Mouse (Mus musculus) intestine, embryonic 14.5 days (tissue): ENCODE results near the gene Gm45021. TPM values are rescaled to one million over a fixed set of nuclear protein-coding genes. Genes with fewer than 3 reads are reported as not detected.
A peak's percentile ranks its signal among the peaks of the same experiment; 100 is the strongest.

Experiments
- ATAC-seq: fragments of 200-750 bp; cut with Nextera tagmentation; replicated peaks from 2 replicates; pipeline ENCODE4 v1.8.0; 2017; ENCODE audit warnings: low read depth, moderate number of reproducible peaks, moderate TSS enrichment, moderate library complexity; ENCODE audit not compliant: low FRiP score, low TSS enrichment
- DNase-seq: peaks from one replicate; pipeline ENCODE4 v3.0.0-alpha.2; 2018; ENCODE audit warnings: low spot score
- H3K27ac ChIP-seq: fragments of 300-500 bp; sonication (generic); 2 replicates; pipeline ENCODE4 v1.5.1; 2014; ENCODE audit warnings: low read depth, mild to moderate bottlenecking, control low read depth
- H3K27me3 ChIP-seq: fragments of 300-500 bp; sonication (generic); replicated peaks from 2 replicates; pipeline ENCODE4 v1.6.1; 2014; ENCODE audit warnings: low read length, control low read depth; ENCODE audit not compliant: control insufficient read depth, insufficient read depth
- H3K36me3 ChIP-seq: fragments of 300-500 bp; sonication (generic); 2 replicates; pipeline ENCODE4 v1.6.1; 2014; ENCODE audit warnings: low read length, control low read depth; ENCODE audit not compliant: control insufficient read depth, insufficient read depth
- H3K4me1 ChIP-seq: fragments of 300-500 bp; sonication (generic); replicated peaks from 2 replicates; pipeline ENCODE4 v1.6.1; 2014; ENCODE audit warnings: low read length, control low read depth, mixed read lengths; ENCODE audit not compliant: control insufficient read depth, insufficient read depth
- H3K4me2 ChIP-seq: fragments of 300-500 bp; sonication (generic); 2 replicates; pipeline ENCODE4 v1.6.1; 2014; ENCODE audit warnings: low read length
- H3K4me3 ChIP-seq: fragments of 300-500 bp; sonication (generic); 2 replicates; pipeline ENCODE4 v1.5.1; 2014; ENCODE audit warnings: low read depth, low read length, control low read depth, mixed read lengths
- H3K9ac ChIP-seq: fragments of 300-500 bp; sonication (generic); 2 replicates; pipeline ENCODE4 v1.6.1; 2014; ENCODE audit warnings: mild to moderate bottlenecking, low read length
- H3K9me3 ChIP-seq: fragments of 300-500 bp; sonication (generic); 2 replicates; pipeline ENCODE4 v1.6.1; 2016; ENCODE audit warnings: low read length, control low read depth; ENCODE audit not compliant: control insufficient read depth
- WGBS: fragments of 180-500 bp; shearing (Covaris S2); extraction: QIAGEN DNeasy Blood & Tissue Kit; methylation state at CpG from one replicate; pipeline ENCODE4 v1.1.7; 2014; 5-methylcytosine and 5-hydroxymethylcytosine counted together
- polyA plus RNA-seq: library from polyadenylated mRNA; unstranded; fragments of >200 nt; fragmentation: Nextera tagmentation; extraction: Ambion mirVana; gene quantifications from 2 replicates; pipeline ENCODE4 v1.2.1, GENCODE M21; 2014

Gene Gm45021
- polyA plus RNA-seq, 1 experiment from 2014 or later = not detected

DNA sequence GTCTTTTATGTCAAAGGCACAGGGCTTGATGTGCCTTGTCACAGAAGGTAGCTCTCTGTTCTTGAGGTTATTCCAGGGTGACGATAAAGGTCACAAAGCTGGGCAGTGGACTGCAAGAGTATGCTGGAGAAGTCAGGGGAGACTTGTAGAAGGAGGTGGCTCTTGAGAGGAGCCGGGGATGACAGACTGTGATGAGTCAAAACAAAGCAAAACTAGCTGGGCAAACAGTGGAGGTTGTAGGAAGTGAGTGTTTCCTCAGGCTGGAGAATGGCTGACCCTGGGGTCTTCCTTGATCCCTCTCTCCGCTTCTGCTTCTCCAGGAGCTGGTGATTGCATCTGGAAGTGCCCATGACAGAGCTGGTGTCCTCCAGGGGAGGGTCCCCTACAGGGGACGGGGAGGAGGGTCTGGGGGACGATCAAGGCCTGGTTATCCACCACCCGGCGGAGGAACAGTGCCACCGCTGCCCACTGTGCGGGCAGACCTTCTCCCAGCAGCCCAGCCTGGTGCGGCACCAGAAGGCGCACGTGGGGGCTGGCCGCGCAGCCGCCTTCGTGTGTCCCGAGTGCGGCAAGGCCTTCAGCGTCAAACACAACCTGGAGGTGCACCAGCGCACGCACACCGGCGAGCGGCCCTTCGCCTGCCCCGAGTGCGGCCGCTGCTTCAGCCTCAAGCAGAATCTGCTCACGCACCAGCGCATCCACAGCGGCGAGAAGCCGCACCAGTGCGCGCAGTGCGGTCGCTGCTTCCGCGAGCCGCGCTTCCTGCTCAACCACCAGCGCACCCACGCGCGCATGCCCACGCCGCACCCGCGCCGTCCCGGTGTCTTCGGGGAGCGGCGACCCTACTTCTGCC is 39.6 kb downstream of the Gm45021 start:
- peak overlapping the region; percentile 48 for H3K9ac ChIP-seq
- no peak overlapping the region for H3K27ac ChIP-seq
- 0 out of 2 replicates have a peak, but pooled peaks cover 5% of the 10 kb centered on the region for H3K4me1 ChIP-seq
- H3K9me3 ChIP-seq = no peaks in the 10 kb centered on the region
- H3K4me3 ChIP-seq = peak overlapping the region; percentile 40
- no peaks in the 10 kb centered on the region for H3K36me3 ChIP-seq
- peak; percentile 65 for DNase-seq
- peak overlapping the region; percentile 81 for H3K4me2 ChIP-seq
- no peak for ATAC-seq
- peaks cover 35% of the 10 kb centered on the region for H3K27me3 ChIP-seq
- 5% methylated on average over 54 of the region's 54 CpGs for WGBS

DNA sequence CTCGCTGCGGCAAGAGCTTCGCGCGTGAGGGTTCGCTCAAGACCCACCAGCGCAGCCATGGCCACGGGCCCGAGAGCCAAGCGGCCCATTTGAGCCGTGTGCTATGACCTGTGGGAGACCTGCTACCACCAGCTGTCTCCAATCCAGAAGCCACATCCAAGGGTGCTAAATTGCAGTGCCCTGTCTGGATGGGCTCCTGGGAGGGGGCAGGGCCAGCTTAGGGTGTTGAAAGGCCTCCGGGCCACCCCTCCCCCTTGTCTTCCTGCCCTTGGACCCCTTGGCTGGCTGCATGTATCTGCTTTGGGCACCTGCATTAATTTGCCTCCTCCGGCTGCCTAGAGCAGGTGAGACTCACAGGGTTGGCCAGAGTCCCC is 40.2 kb downstream of the Gm45021 start:
- Histone ChIP-seq H3K4me2 (peak overlapping the region; percentile 81), H3K4me1 (0 out of 2 replicates have a peak, but pooled peaks cover 5% of the 10 kb centered on the region), H3K9me3 (no peaks in the 10 kb centered on the region), H3K4me3 (peak overlapping the region; percentile 40), H3K27me3 (peaks cover 35% of the 10 kb centered on the region), H3K27ac (no peak overlapping the region), H3K36me3 (no peaks in the 10 kb centered on the region), H3K9ac (peak overlapping the region; percentile 48)
- DNase-seq (no peak), ATAC-seq (0 out of 2 replicates have a peak, but pooled peaks have one; percentile 33)
- 9% methylated on average over 13 of the region's 13 CpGs for WGBS

DNA sequence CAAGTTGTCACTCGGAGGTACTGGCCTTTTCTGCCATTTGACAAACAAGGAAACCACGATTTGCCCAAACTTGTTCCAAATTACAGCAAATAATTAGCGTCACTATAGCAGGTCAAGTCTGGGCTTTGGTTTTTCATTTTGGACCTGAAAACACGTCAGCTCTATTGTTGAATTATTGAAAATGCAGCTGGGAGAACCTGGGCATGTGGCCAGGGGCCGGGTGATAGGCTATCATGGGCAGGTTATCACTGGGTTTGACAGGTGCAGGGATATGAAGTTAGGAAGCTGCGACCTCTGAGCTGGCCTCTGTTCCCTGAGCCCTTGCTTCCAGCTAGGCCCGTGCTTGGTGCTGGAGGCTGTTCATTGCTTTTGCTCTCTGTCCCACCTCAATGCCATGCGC is 41.4 kb downstream of the Gm45021 start:
- no peak overlapping the region for H3K4me3 ChIP-seq
- no peak overlapping the region for H3K27ac ChIP-seq
- peaks cover 32% of the 10 kb centered on the region for H3K27me3 ChIP-seq
- H3K9ac ChIP-seq = no peak overlapping the region
- no peaks in the 10 kb centered on the region for H3K36me3 ChIP-seq
- no peaks in the 10 kb centered on the region for H3K9me3 ChIP-seq
- 85% methylated on average over 8 of the region's 8 CpGs for WGBS
- DNase-seq = no peak
- H3K4me1 ChIP-seq = 0 out of 2 replicates have a peak, but pooled peaks cover 5% of the 10 kb centered on the region
- H3K4me2 ChIP-seq = no peak overlapping the region
- no peak for ATAC-seq

DNA sequence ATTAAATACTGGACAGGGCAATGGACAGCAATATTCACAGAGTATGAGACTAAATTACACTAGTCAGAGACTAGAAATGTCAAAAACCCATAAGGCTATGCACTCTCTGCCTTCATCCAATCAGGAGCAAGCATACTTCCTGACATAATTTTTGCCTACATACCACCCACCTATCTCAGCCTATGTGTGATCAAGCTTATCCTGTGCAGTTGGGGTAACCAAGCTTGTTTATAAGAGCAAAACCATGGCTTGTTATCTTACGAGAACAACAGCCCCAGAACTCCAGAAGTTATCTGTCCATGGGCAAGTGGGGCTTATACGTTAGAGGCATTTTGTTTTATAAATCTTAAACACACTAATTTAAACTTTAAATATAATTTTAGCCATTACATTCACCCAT is 45.7 kb downstream of the Gm45021 start:
- H3K4me1 ChIP-seq = no peaks in the 10 kb centered on the region
- H3K9ac ChIP-seq = no peak overlapping the region
- H3K36me3 ChIP-seq = no peaks in the 10 kb centered on the region
- no peak overlapping the region for H3K4me3 ChIP-seq
- DNase-seq = no peak
- H3K9me3 ChIP-seq = no peaks in the 10 kb centered on the region
- no peak overlapping the region for H3K4me2 ChIP-seq
- ATAC-seq = no peak
- no peak overlapping the region for H3K27ac ChIP-seq
- 78% methylated on average over 2 of the region's 2 CpGs for WGBS
- no peaks in the 10 kb centered on the region for H3K27me3 ChIP-seq

DNA sequence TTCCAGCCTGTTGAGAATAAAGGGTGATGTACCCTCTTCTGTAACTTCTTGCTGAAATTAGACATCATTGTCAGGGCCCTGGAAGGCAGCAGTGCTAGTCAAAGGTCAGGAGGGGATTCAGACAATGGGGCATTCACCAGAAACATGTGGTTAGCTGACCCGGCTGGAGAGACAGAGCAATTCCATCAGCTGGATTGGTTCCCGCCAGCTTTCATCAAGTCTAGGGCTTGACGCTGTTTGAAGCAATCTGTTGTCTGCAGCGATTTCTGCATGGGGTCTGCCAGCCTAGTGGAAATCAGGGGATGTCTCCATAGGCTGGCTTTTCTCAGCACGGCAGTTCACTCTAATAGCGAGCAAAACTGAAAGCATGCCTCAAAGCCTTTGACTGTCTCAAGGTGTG is 47.1 kb downstream of the Gm45021 start:
- DNase-seq = peak; percentile 23
- no peak for ATAC-seq

DNA sequence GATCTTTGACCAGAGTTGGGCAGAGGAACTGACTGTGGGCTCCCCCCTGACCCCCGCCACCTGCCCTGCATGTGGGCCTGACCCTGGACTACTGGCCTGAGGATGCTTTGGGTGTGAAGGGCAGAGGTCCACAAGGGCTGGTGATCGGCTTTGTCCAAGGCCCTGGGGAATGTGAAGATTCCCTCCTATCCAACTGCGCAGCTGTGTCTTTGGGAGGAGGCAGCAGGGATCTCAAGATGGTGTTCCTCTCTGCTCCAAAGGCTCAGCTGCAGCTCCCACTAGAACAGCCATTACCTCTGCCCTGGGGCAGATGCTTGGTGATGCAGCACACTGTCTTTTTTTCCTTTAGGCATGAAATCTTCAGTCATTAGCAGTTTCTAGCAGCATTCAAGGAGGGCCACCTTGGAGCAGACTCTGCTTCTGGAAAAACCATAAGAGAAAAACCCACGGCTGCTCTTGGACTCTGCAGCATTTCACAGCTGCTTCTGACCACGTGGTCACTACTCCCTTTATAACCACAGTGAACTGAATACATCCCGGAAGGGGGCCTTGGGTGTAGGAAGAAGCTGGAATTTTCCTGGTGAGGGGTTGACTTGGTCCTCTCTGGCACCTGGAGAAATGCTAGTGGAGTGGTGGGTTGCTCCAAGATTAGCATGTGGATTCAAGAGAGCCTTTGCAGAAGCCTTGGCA is 48.5 kb downstream of the Gm45021 start:
- no peak for DNase-seq
- no peak overlapping the region for H3K4me2 ChIP-seq
- H3K27me3 ChIP-seq = no peaks in the 10 kb centered on the region
- no peak overlapping the region for H3K9ac ChIP-seq
- no peak overlapping the region for H3K4me3 ChIP-seq
- H3K36me3 ChIP-seq = no peaks in the 10 kb centered on the region
- no peaks in the 10 kb centered on the region for H3K4me1 ChIP-seq
- WGBS = 67% methylated on average over 6 of the region's 6 CpGs
- H3K9me3 ChIP-seq = no peaks in the 10 kb centered on the region
- no peak overlapping the region for H3K27ac ChIP-seq
- ATAC-seq = no peak

More for the DNA sequence above, 47.1 kb downstream of the Gm45021 start:
- Histone ChIP-seq H3K36me3 (no peaks in the 10 kb centered on the region), H3K27ac (no peak overlapping the region), H3K9ac (no peak overlapping the region), H3K27me3 (no peaks in the 10 kb centered on the region), H3K4me2 (no peak overlapping the region), H3K4me3 (no peak overlapping the region), H3K4me1 (no peaks in the 10 kb centered on the region), H3K9me3 (no peaks in the 10 kb centered on the region)
- 60% methylated on average over 6 of the region's 6 CpGs for whole genome bisulfite sequencing

DNA sequence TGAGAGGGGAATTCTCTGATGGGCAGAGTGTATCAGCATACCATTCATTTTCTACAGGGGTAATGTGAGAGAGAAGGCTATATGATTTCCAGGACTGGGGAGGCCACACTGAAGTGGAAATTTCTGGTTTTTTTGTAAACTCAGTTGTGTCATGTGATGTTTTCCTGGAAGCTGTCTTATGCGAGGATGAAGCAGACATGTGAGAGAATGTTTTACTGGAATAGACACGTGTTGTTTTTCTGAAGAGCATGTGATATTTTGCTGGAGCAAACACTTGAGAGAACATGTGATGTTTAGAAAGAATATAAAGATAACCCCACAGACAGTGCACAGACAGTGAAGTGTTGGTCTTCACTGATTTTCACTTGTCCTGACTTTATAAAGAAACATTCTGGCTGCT is 49.1 kb downstream of the Gm45021 start:
- ATAC-seq = no peak
- Histone ChIP-seq H3K27ac (no peak overlapping the region), H3K9me3 (no peaks in the 10 kb centered on the region), H3K4me3 (no peak overlapping the region), H3K27me3 (no peaks in the 10 kb centered on the region), H3K4me1 (no peaks in the 10 kb centered on the region), H3K9ac (no peak overlapping the region), H3K36me3 (no peaks in the 10 kb centered on the region), H3K4me2 (no peak overlapping the region)
- WGBS = 70% methylated on average over 2 of the region's 2 CpGs
- DNase-seq = no peak

DNA sequence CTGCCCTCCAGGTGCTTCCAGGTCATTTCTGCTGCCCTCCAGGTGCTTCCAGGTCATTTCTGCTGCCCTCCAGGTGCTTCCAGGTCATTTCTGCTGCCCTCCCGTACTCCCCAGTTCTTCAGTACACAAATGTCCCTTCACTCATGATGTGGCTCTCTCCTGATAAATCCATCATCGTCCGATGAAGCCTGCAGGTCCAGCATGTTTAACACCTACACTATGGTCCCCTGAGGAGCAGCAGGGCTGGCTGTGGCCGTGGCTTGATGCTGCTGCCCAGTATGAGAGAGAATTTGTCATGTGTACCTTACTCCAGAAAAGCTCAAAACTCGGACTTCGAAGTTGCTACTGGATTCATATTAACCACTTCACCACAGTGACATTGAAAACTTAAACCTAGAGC is 52.0 kb downstream of the Gm45021 start:
- DNase-seq = no peak
- no peak for ATAC-seq
- no peaks in the 10 kb centered on the region for H3K27me3 ChIP-seq
- H3K4me1 ChIP-seq = no peaks in the 10 kb centered on the region
- H3K9ac ChIP-seq = no peak overlapping the region
- no peak overlapping the region for H3K4me2 ChIP-seq
- no peak overlapping the region for H3K4me3 ChIP-seq
- 68% methylated on average over 6 of the region's 6 CpGs for WGBS
- no peaks in the 10 kb centered on the region for H3K36me3 ChIP-seq
- no peaks in the 10 kb centered on the region for H3K9me3 ChIP-seq
- H3K27ac ChIP-seq = no peak overlapping the region
